Mouse (Mus musculus): ENCODE measurements around the gene Kctd18. TPM values are rescaled to one million over a fixed set of nuclear protein-coding genes. Genes with fewer than 3 reads are reported as not detected.
A peak's percentile ranks its signal among the peaks of the same experiment; 100 is the strongest.

Kctd18 gene
- total and polyA plus RNA-seq, 2 experiments = 2.9 to 8.3 TPM

DNA sequence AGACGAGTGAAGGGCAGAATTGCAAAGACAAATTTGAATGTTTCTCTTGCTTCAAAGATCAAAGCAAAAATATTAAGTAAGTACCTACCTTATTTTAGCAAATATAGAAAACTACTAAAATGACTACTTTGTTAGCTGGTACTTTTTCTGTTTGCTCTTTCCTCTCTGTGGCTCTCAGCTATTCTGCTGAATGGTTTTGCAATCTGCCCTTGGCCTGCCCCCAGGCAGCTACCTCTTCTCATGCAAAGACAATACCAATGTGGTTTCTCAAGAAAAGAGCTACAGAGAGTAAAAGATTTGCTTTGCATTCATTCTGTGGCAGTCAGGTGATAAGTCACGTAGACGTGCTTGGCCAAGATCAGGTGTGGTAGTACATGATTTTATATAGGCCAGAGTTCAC lies 20.6 kb downstream of the Kctd18 start:
- Histone ChIP-seq H3K27me3 (ENCODE audit: control insufficient read depth, insufficient read depth, low read length) (no peaks in the 10 kb centered on the region), H3K4me3 (ENCODE audit: insufficient read depth, low read depth, low read length) (no peak overlapping the region), H3K36me3 (ENCODE audit: control insufficient read depth, insufficient read depth, low read length) (no peaks in the 10 kb centered on the region), H3K27ac (replicated peaks; ENCODE audit: insufficient read depth, low read depth, low read length) (no peak overlapping the region), H3K9ac (ENCODE audit: low read depth, low read length) (no peak overlapping the region), H3K4me1 (ENCODE audit: control insufficient read depth, insufficient read depth, low read length) (peaks cover 4% of the 10 kb centered on the region), H3K79me2 (ENCODE audit: control insufficient read depth, insufficient read depth, low read length) (no peaks in the 10 kb centered on the region)
- no peak for TF ChIP-seq CTCF (IDR thresholded peaks at IDR 0.05; ENCODE audit: low read depth, low read length)
- TF ChIP-seq POLR2A (IDR thresholded peaks at IDR 0.05; ENCODE audit: extremely low read depth, insufficient read depth, low read length) = no peak
- DNase-seq (ENCODE audit: extremely low read depth, low read depth, low spot score) = no peak
- 67% methylated on average over 3 of the region's 3 CpGs for WGBS

DNA sequence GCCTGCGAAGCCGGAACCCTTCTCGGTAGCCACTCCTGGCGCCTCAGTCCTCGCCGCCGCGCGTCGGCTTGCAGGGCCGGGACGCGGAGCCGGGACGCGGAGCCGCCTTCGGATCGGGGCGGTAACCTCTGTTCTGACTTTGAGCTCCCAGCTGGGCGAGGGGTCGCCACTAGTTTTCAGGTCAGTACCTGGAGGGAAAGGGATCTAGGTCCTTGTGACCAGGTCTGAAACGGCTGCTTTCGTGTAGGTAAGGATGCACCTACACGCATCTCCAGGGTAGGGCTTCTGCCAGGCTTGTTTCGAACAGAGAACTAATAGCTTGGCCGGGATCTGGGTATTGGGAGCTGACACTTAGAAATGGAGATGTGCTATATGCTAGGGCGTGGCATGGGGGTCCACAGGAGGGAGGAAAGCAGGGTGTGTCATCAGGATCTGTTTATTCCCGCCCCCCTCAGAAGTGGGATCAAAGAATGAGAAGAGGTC lies 22.6 kb downstream of the Kctd18 start:
- H3K9ac ChIP-seq (ENCODE audit: low read depth, low read length) = peak overlapping the region; percentile 75
- TF ChIP-seq POLR2A (IDR thresholded peaks at IDR 0.05; ENCODE audit: extremely low read depth, insufficient read depth, low read length) (no peak), CTCF (IDR thresholded peaks at IDR 0.05; ENCODE audit: low read depth, low read length) (no peak)
- peak overlapping the region; percentile 88 for H3K4me3 ChIP-seq (ENCODE audit: insufficient read depth, low read depth, low read length)
- no peak overlapping the region for H3K27ac ChIP-seq (replicated peaks; ENCODE audit: insufficient read depth, low read depth, low read length)
- no peaks in the 10 kb centered on the region for H3K79me2 ChIP-seq (ENCODE audit: control insufficient read depth, insufficient read depth, low read length)
- peaks cover 4% of the 10 kb centered on the region for H3K4me1 ChIP-seq (ENCODE audit: control insufficient read depth, insufficient read depth, low read length)
- DNase-seq (ENCODE audit: extremely low read depth, low read depth, low spot score) = no peak
- WGBS = under 1% methylated on average over 29 of the region's 29 CpGs
- H3K27me3 ChIP-seq (ENCODE audit: control insufficient read depth, insufficient read depth, low read length) = no peaks in the 10 kb centered on the region
- H3K36me3 ChIP-seq (ENCODE audit: control insufficient read depth, insufficient read depth, low read length) = no peaks in the 10 kb centered on the region

GRCm38 (mm10) chr1:57995432-57996132 lies 23.2 kb downstream of the Kctd18 start, which contains the start of gene Sgo2a:
TSS of gene Sgo2a (plus strand) at chr1:57995971.
- Histone ChIP-seq H3K9ac (ENCODE audit: low read depth, low read length) (peak within 1 kb of the TSS; percentile 75), H3K4me3 (ENCODE audit: insufficient read depth, low read depth, low read length) (peak within 1 kb of the TSS; percentile 88), H3K27me3 (ENCODE audit: control insufficient read depth, insufficient read depth, low read length) (no peaks in the 10 kb centered on the region), H3K79me2 (ENCODE audit: control insufficient read depth, insufficient read depth, low read length) (no peaks in the 10 kb centered on the region), H3K27ac (replicated peaks; ENCODE audit: insufficient read depth, low read depth, low read length) (no peak within 1 kb of the TSS; the same call in 1 of the 2 replicates), H3K4me1 (ENCODE audit: control insufficient read depth, insufficient read depth, low read length) (peaks cover 4% of the 10 kb centered on the region), H3K36me3 (ENCODE audit: control insufficient read depth, insufficient read depth, low read length) (no peaks in the 10 kb centered on the region)
- TF ChIP-seq POLR2A (IDR thresholded peaks at IDR 0.05; ENCODE audit: extremely low read depth, insufficient read depth, low read length) (peak; percentile 20; the same call in 1 of the 2 replicates), CTCF (IDR thresholded peaks at IDR 0.05; ENCODE audit: low read depth, low read length) (no peak)
- peak; percentile 81 for DNase-seq (ENCODE audit: extremely low read depth, low read depth, low spot score)
- WGBS = 7% methylated on average over 30 of the region's 30 CpGs

GRCm38 (mm10) chr1:57991277-57991676 lies 27.5 kb downstream of the Kctd18 start:
- WGBS = 68% methylated on average over 2 of the region's 2 CpGs
- no peaks in the 10 kb centered on the region for H3K36me3 ChIP-seq (ENCODE audit: control insufficient read depth, insufficient read depth, low read length)
- H3K9ac ChIP-seq (ENCODE audit: low read depth, low read length) = no peak overlapping the region
- H3K27me3 ChIP-seq (ENCODE audit: control insufficient read depth, insufficient read depth, low read length) = no peaks in the 10 kb centered on the region
- no peaks in the 10 kb centered on the region for H3K79me2 ChIP-seq (ENCODE audit: control insufficient read depth, insufficient read depth, low read length)
- peaks cover 3% of the 10 kb centered on the region for H3K4me1 ChIP-seq (ENCODE audit: control insufficient read depth, insufficient read depth, low read length)
- H3K27ac ChIP-seq (replicated peaks; ENCODE audit: insufficient read depth, low read depth, low read length) = no peak overlapping the region
- no peak overlapping the region for H3K4me3 ChIP-seq (ENCODE audit: insufficient read depth, low read depth, low read length)
- TF ChIP-seq POLR2A (IDR thresholded peaks at IDR 0.05; ENCODE audit: extremely low read depth, insufficient read depth, low read length) = no peak
- no peak for TF ChIP-seq CTCF (IDR thresholded peaks at IDR 0.05; ENCODE audit: low read depth, low read length)
- DNase-seq (ENCODE audit: extremely low read depth, low read depth, low spot score) = no peak

DNA sequence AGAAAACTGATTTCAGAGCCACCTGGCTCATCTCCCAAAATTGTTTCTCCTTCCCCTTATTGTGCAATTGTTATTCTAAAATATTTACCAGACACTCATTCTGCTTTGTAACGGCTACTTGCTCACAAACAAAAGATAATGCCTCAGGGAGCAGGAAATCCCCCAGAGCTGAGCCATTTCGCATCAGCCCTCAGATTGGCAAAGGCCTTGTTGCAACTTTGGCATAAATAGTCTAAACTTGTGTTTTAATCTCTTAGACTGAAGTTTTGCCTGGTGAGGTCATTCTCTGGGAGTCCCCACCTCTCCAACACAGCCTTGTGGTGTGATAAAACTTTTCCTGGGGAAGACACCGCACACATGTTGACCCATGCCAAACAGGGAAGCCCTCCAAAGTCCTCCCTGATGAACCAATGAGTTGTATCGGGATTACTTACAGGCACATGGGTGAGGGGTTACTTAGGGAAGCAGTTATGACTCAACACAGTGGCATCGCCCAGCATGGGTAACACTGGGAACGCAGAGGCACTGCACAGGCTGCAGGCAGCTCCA lies 29.6 kb downstream of the Kctd18 start:
- no peaks in the 10 kb centered on the region for H3K27me3 ChIP-seq (ENCODE audit: control insufficient read depth, insufficient read depth, low read length)
- H3K36me3 ChIP-seq (ENCODE audit: control insufficient read depth, insufficient read depth, low read length) = no peaks in the 10 kb centered on the region
- TF ChIP-seq CTCF (IDR thresholded peaks at IDR 0.05; ENCODE audit: low read depth, low read length) (no peak), POLR2A (IDR thresholded peaks at IDR 0.05; ENCODE audit: extremely low read depth, insufficient read depth, low read length) (no peak)
- no peak overlapping the region for H3K27ac ChIP-seq (replicated peaks; ENCODE audit: insufficient read depth, low read depth, low read length)
- H3K79me2 ChIP-seq (ENCODE audit: control insufficient read depth, insufficient read depth, low read length) = no peaks in the 10 kb centered on the region
- H3K9ac ChIP-seq (ENCODE audit: low read depth, low read length) = no peak overlapping the region; the same call in 1 of the 2 replicates
- H3K4me1 ChIP-seq (ENCODE audit: control insufficient read depth, insufficient read depth, low read length) = peaks cover 2% of the 10 kb centered on the region
- peak; percentile 11 for DNase-seq (ENCODE audit: extremely low read depth, low read depth, low spot score)
- 52% methylated on average over 6 of the region's 6 CpGs for WGBS
- no peak overlapping the region for H3K4me3 ChIP-seq (ENCODE audit: insufficient read depth, low read depth, low read length)

GRCm38 (mm10) chr1:57976860-57977259 lies 41.9 kb downstream of the Kctd18 start:
- no peaks in the 10 kb centered on the region for H3K4me1 ChIP-seq (ENCODE audit: control insufficient read depth, insufficient read depth, low read length)
- WGBS = 82% methylated on average over 3 of the region's 3 CpGs
- no peak overlapping the region for H3K9ac ChIP-seq (ENCODE audit: low read depth, low read length)
- H3K36me3 ChIP-seq (ENCODE audit: control insufficient read depth, insufficient read depth, low read length) = no peaks in the 10 kb centered on the region
- H3K27me3 ChIP-seq (ENCODE audit: control insufficient read depth, insufficient read depth, low read length) = no peaks in the 10 kb centered on the region
- DNase-seq (ENCODE audit: extremely low read depth, low read depth, low spot score) = no peak
- no peak overlapping the region for H3K27ac ChIP-seq (replicated peaks; ENCODE audit: insufficient read depth, low read depth, low read length)
- no peak overlapping the region for H3K4me3 ChIP-seq (ENCODE audit: insufficient read depth, low read depth, low read length)
- no peaks in the 10 kb centered on the region for H3K79me2 ChIP-seq (ENCODE audit: control insufficient read depth, insufficient read depth, low read length)
- TF ChIP-seq POLR2A (IDR thresholded peaks at IDR 0.05; ENCODE audit: extremely low read depth, insufficient read depth, low read length) = no peak
- no peak for TF ChIP-seq CTCF (IDR thresholded peaks at IDR 0.05; ENCODE audit: low read depth, low read length)
